Mouse (Mus musculus) megakaryocyte, adult 5-6 weeks (primary cell): Measurements from ENCODE around the gene Tut7. TPM values are rescaled to one million over a fixed set of nuclear protein-coding genes. Genes with fewer than 3 reads are reported as not detected.
"Not testable (repeated sequence)": the region's sequence is repeated elsewhere in the genome, so short reads cannot be mapped to it uniquely, and the experiment has no call there.

Experiments used
- ATAC-seq: 2 replicates; pipeline ENCODE4 v1.8.0; 2016; ENCODE audit warnings: mild to moderate bottlenecking, inconsistent platforms; ENCODE audit not compliant: poor library complexity, severe bottlenecking
- total RNA-seq, 2 experiments: library from RNA; stranded (forward) in 1 of 2; stranded (reverse) in 1 of 2; fragments of 153-499, 151-499 nt in 1 of 2; fragments of 221-1000, 200-1000 nt in 1 of 2; gene quantifications; 2 replicates each; pipeline versions ENCODE4 v1.2.3 to v1.2.4; 2015 to 2017

Tut7 gene
- 95.1 and 97.1 TPM in 2 replicates for total RNA-seq (2015)
- 177 and 194 TPM in 2 replicates for total RNA-seq (2017)

GRCm38 (mm10) chr13:59822507-59823462, at the start of gene Tut7:
Gene Tut7 (minus strand): TSS chr13:59823147.
- ATAC-seq: peak; percentile 80

DNA sequence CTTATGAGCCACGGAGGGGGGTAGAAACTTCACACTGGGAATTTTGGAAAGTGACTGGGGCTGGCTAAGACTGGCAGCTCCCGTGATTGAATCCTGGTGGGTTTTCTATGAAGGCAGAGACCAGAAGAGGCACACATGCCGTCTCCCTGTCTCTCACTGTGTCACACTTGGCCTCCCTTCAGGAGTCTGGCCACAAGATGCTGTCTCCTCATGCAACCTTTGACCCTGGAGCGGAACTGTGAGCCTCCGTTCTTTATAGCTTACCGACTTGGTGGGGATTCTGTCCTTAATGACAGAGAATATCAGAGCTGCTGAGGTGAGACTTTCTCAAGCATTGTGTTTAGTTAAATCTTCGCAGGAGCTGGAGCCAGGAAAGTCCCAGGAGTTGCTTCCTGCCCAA, 49.5 kb upstream of the Tut7 start:
- no peak for ATAC-seq

DNA sequence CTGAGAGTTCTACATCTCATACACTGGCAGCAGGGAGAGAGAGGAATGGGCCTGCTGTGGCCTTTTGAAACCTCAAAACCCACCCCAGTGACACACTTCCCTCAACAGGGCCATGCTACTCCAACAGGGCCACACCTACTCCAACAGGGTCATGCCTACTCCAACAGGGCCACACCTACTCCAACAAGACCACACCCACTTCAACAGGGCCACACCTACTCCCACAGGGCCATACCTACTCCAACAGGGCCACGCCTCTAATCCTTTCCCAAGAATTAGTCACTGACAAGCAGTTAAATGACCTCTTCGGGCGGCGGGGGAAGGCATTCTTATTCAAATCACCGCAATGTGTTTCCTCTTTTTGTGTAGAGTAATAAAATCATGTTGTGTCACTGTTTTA, 47.1 kb upstream of the Tut7 start:
- ATAC-seq: no peak

DNA sequence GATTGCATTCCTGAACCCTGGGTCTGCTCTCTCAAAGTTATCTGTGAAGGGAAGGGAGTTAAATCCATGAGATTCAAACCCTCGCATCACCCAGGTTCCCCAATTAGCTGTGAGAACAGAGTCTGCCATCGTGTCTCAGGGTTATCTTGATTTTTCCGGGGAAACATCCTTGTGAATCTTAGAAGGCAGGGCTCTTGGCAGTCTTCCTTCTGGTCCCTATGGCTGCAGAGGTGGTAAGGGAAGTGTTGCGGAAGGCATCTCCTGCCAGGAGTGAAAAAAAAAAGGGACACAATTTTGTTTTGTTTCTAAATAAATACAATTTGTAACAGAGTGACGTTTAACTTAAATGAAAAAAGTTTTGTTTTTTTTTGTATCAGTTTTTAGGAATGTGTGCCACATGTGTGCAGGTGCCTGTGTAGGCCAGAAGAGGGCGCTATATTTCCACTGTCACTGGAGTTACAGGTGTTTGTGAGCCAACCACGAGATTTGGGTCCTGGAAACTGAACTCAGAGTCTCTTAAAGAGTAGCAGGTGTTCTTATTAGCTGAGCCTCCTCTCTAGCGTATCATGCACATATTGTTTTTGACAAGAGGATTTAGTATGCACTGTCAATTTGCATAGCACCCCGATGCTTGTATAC, 45.2 kb upstream of the Tut7 start:
- ATAC-seq: no peak

- ATAC-seq: no peak
These were observed 44.2 kb upstream of the Tut7 start for GRCm38 (mm10) chr13:59867103-59867502.

GRCm38 (mm10) chr13:59859515-59859914, 36.6 kb upstream of the Tut7 start:
- no peak for ATAC-seq

GRCm38 (mm10) chr13:59856286-59857070, 33.5 kb upstream of the Tut7 start:
- ATAC-seq: peak; percentile 81

DNA sequence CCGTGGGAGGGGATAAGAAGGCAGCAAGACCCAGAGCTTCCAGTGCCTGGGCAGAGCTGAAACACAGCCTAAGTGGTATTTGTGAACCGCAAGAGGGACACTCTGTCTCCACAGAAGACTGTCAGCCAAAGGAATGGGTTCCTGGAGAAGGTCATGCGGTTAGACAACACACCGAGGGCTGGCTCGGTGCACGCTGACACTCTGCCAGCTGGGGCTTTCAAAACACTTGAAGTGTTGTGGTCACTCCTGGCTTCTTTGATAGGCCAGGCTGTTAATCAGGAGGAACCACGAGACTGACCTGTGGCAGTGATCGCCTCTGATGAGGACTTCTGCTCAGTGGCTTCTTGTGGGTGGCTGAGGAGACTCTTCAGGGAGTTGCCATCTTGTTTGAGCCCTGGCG, 30.5 kb upstream of the Tut7 start:
- ATAC-seq: peak; percentile 68

DNA sequence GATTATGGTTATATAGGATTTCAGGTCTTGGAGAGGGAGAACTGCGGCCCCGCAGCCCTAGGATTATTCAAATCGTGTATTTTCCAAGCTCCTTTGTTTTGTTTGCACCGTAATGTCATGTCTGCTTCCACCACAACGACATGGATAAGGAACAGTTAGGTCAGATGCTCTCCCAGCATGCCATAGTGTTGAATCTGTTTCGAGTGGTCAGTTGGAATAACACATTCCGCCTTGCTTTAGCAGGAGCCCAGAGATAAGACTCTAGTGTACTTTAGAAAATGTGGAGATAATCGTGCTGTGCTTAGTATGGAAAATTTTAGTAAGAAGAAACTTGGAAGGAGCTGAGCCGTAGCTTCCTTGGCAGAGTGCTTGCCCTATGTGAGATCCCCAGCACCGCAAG, 27.4 kb upstream of the Tut7 start:
- no peak for ATAC-seq

DNA sequence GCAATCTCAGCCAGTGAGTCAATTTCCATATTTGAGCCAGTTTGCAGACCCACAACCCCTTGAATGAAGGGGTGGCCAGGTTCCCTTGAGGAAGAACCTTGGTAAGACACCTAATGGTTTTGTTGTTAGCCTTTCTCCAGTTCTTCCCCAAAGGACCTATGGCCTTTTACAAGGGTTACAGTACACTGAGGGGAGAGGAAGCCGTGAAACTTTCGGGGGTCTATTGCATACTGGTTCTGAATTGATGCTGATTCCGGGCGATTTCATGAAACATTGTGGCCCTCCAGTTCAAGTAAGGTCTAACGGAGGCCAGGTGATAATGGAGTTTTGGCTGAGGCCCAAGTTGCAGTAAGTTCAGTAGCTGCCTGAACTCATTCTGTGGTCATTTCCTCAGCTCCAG, 21.7 kb upstream of the Tut7 start:
- no peak for ATAC-seq

DNA sequence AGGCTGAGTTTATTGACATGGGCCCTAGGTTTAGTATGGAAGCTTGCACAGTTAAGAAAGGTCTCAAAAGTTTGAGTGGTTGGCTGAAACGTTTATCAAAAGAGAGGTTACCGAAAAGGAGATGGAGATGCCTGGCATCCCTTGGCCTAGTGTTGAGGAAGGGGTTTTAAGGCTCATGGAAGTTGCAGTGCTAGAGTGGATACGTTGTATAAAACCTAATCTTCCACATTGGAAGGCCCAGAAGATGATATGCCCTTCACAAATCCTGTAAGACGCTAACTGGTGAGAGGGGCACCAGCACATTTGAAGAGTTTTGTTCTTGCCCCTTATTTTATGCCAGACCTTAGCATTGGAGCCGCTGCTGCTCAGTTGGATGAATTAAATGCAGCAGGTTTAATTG, 21.0 kb upstream of the Tut7 start:
- no peak for ATAC-seq

DNA sequence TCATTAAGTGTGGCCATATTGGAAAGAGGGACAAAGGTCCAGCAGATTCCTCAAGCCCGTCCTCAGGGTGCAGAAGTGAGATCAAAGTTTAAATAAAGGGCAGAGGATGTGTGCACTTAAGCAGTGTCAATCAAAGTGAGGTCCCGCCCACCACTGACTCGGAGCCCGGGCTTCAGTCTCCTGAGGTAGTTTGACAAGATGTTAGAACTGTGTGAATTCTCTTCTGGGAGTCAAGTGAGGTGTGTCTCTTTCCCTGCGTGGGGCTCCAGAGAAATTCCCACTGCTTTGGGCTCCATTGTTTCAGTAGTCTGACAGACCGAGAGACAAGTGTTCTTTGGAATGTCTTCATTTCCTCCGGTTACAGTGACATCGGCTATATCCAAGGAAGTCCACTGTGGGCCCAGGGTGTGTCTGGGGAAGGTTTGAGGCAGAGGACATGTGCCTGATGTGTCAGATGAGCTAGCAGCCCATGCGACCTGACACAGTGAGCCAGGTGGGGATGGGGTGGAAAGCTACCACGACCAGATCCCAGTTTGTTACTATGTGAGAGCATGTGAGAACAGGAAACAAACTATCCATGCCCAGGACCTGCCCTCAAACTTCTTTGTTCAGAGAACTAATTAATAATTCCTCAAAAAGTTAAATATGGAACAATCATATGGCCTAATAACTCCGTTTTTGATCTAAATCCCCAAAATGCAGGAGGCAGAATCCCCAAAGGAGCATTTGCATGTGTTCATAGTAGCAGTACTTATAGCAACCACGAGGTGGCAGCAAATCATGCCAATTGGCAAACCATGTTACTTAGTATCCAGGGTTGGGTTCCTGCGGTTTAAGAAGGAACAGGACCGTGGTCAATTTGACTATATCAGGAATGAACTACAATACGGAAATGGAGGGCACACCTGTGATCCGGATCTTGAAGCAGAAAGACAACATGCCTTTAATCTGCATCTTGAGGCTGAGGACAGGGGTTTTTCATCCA, 19.6 kb upstream of the Tut7 start:
- peak; percentile 62 for ATAC-seq

DNA sequence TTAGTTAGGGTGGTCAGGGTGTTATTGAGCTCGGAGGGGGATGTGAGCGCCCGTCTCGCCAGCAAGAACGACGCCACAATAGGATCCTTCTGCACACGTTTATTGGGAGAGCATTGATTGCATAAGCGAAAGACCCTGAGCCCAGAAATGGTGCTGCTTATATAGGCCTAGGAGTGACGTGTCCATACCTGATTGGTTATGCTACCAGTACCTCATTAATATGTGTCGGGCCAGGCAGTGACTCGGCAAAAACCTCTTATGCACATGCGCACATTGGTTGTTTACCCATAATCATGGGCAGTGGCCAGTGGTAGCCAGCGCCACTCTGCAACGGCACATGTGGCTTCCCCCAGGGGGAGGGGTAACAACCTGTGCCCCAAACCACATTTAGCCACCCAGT, 18.8 kb upstream of the Tut7 start:
- not testable (repeated sequence) for ATAC-seq

GRCm38 (mm10) chr13:59840429-59841169, 17.7 kb upstream of the Tut7 start:
- peak; percentile 97 for ATAC-seq

DNA sequence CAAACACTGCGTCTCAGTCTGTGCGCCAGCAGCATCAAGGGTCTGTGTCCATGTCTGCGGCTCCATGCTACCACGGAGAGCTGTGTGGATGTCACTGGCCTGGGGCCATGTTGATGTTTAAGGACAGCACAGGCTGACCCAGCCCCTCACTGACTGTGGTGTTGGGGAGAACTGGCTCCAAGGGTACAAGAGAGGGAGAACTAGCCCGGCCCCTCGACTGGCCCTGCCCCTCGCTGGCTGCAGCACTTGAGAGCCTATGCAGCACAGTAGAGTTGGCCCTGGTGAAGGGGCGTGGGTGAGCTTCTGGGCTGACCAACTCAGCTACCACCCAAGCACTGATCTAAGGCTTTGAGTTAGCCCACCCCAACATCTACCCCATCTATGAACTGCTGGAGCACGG, 16.4 kb upstream of the Tut7 start:
- no peak for ATAC-seq

DNA sequence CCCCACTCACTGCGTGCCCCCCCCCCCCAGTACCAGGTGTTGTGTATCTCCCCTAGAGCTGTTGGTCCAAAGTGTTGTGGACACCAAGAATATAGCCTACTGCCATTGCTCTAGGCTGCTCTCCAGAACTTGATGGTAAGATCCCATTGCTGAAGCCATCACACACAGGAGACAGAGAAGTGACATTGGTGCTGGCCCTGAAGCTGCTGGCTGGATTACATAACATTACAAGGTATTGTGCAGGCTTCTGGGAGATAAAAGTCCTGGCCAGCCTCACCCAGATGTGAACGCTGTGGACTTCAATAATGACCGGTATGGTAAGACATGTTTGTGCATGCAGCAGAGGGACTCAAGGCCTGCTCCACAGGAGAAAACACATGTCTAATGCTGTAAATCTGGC, 15.5 kb upstream of the Tut7 start:
- ATAC-seq: no peak

GRCm38 (mm10) chr13:59836811-59837210, 13.9 kb upstream of the Tut7 start:
- no peak for ATAC-seq

DNA sequence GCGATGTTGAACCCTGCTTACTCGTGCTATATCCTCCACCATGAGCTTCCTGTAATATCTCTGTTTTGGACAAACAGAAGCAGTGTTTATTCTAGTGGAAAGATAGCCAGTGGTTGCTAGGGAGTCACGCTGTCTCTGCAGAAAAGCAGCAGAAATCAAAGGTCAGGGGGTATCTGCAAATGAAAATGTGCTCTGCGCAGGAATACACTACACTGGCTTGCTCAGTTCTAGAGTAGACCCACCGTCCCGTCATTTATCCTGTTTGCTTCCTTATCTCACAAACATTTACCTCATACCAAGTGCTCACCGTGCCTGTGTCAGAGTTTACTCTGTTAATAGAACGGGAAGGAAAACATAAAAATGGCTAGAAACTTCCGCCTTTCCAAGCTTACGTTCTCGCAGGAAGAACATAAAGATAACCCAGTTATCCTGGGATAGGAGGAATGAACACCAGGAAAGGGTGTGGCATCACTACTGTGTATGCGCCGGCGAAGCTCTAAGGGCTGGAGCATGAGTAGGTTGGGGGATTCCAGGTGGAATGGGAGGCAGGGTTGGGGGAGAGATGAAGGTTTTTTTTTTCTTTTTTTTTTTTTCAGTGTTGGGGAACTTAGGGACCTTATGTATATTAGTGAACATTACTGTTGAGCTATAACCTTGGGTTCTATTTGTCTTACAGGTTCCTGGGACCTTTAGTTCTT, 13.3 kb upstream of the Tut7 start:
- ATAC-seq: no peak
